Mouse (Mus musculus): ENCODE data around the gene Dhrs13. TPM values are rescaled to one million over a fixed set of nuclear protein-coding genes. Genes with fewer than 3 reads are reported as not detected.

Dhrs13 gene
- polyA plus RNA-seq, 1 experiment from 2014 or later = 4.4 TPM

DNA sequence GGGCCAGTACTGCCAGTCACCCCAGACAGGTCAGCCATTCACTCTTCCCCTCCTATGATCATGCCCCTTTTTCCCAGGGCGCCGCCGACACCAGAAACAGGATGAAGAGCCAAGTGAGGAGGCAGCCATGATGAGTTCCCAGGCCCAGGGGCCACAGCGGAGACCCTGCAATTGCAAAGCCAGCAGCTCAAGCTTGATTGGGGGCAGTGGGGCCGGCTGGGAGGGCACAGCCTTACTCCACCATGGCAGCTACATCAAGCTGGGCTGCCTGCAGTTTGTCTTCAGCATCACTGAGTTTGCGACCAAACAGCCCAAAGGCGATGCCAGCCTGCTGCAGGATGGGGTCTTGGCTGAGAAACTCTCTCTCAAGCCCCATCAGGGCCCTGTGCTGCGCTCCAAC lies 2.8 kb upstream of the Dhrs13 start:
- WGBS = 94% methylated on average over 8 of the region's 8 CpGs
- H3K36me3 ChIP-seq (ENCODE audit: control insufficient read depth, insufficient read depth) = peaks cover 54% of the 10 kb centered on the region
- TF ChIP-seq CTCF (IDR thresholded peaks at IDR 0.05; ENCODE audit: low read depth) = no peak
- H3K27me3 ChIP-seq (replicated peaks; ENCODE audit: control insufficient read depth, insufficient read depth, low read length) = no peaks in the 10 kb centered on the region
- no peak overlapping the region for H3K27ac ChIP-seq (ENCODE audit: low read depth, low read length)
- no peak overlapping the region for H3K4me2 ChIP-seq (replicated peaks; ENCODE audit: low read depth)
- H3K4me1 ChIP-seq (replicated peaks; ENCODE audit: control insufficient read depth, insufficient read depth, low read length) = no peaks in the 10 kb centered on the region
- no peak for ATAC-seq
- H3K9me3 ChIP-seq (ENCODE audit: control insufficient read depth) = no peaks in the 10 kb centered on the region
- H3K4me3 ChIP-seq (ENCODE audit: low read depth, low read length) = no peak overlapping the region
- H3K9ac ChIP-seq (ENCODE audit: low read depth, low read length) = no peak overlapping the region

- H3K4me3 ChIP-seq (ENCODE audit: low read depth, low read length) = no peak overlapping the region
- no peak for TF ChIP-seq CTCF (IDR thresholded peaks at IDR 0.05; ENCODE audit: low read depth)
- no peaks in the 10 kb centered on the region for H3K4me1 ChIP-seq (replicated peaks; ENCODE audit: control insufficient read depth, insufficient read depth, low read length)
- H3K27me3 ChIP-seq (replicated peaks; ENCODE audit: control insufficient read depth, insufficient read depth, low read length) = no peaks in the 10 kb centered on the region
- WGBS = 80% methylated on average over 2 of the region's 2 CpGs
- no peak for ATAC-seq
- H3K9ac ChIP-seq (ENCODE audit: low read depth, low read length) = no peak overlapping the region
- peaks cover 42% of the 10 kb centered on the region for H3K36me3 ChIP-seq (ENCODE audit: control insufficient read depth, insufficient read depth)
- no peak overlapping the region for H3K4me2 ChIP-seq (replicated peaks; ENCODE audit: low read depth)
- no peak overlapping the region for H3K27ac ChIP-seq (ENCODE audit: low read depth, low read length)
- H3K9me3 ChIP-seq (ENCODE audit: control insufficient read depth) = no peaks in the 10 kb centered on the region
Observed at GRCm38 (mm10) chr11:78030600-78030999, 1.5 kb upstream of the Dhrs13 start.

DNA sequence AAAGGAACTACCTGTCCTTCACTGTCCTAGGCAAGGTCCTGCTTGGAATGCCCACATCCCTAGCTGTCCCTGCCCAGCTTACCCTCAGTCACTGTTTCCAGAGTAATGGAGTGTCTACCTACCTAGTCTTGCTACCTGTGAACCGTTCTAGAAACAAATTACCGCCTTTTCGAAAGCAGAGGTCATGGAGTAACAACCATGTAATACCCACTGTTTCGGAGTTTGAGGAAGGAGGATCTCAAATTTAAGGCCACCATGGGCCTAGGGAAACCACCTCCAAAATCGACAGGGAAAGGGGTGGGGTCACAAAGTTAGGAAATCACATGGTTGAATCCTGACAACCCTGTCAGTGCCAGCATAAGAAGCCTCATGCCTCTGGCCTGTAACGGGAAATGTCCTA lies 691 bp upstream of the Dhrs13 start:
- H3K27ac ChIP-seq (ENCODE audit: low read depth, low read length) = no peak overlapping the region
- 41% methylated on average over 6 of the region's 6 CpGs for WGBS

DNA sequence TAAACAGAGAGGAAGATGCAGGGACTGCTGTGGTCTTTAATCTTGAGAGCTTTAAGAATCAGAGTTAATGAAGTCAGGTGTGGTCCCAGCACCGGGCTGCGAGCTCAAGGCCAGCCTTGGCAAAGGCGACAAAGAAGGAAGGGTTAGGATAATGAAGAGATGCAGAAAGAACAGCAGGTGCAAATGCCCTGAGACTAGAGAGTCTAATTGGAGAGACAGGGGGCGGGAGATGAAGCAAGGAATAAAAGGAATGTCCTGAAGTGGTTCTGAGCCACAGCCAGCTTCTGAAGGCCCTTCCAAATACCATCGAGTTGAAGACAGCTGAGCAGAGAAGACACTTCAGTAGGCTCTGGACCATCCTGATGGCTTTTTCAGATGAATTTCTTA lies 722 bp downstream of the Dhrs13 start:
- WGBS = 6% methylated on average over 5 of the region's 5 CpGs
- Histone ChIP-seq H3K4me1 (replicated peaks; ENCODE audit: control insufficient read depth, insufficient read depth, low read length) (no peaks in the 10 kb centered on the region), H3K4me3 (ENCODE audit: low read depth, low read length) (peak overlapping the region; percentile 62), H3K9ac (ENCODE audit: low read depth, low read length) (peak overlapping the region; percentile 53), H3K27ac (ENCODE audit: low read depth, low read length) (no peak overlapping the region), H3K4me2 (replicated peaks; ENCODE audit: low read depth) (peak overlapping the region; percentile 97), H3K27me3 (replicated peaks; ENCODE audit: control insufficient read depth, insufficient read depth, low read length) (no peaks in the 10 kb centered on the region), H3K9me3 (ENCODE audit: control insufficient read depth) (no peaks in the 10 kb centered on the region), H3K36me3 (ENCODE audit: control insufficient read depth, insufficient read depth) (peaks cover 20% of the 10 kb centered on the region; the same call in 1 of the 2 replicates)
- no peak for TF ChIP-seq CTCF (IDR thresholded peaks at IDR 0.05; ENCODE audit: low read depth)
- no peak for ATAC-seq

More for the DNA sequence above, 691 bp upstream of the Dhrs13 start:
- no peak for TF ChIP-seq CTCF (IDR thresholded peaks at IDR 0.05; ENCODE audit: low read depth)
- Histone ChIP-seq H3K9ac (ENCODE audit: low read depth, low read length) (no peak overlapping the region), H3K27me3 (replicated peaks; ENCODE audit: control insufficient read depth, insufficient read depth, low read length) (no peaks in the 10 kb centered on the region), H3K9me3 (ENCODE audit: control insufficient read depth) (no peaks in the 10 kb centered on the region), H3K4me3 (ENCODE audit: low read depth, low read length) (peak overlapping the region; percentile 62; the same call in 1 of the 2 replicates), H3K36me3 (ENCODE audit: control insufficient read depth, insufficient read depth) (peaks cover 34% of the 10 kb centered on the region), H3K4me2 (replicated peaks; ENCODE audit: low read depth) (peak overlapping the region; percentile 97), H3K4me1 (replicated peaks; ENCODE audit: control insufficient read depth, insufficient read depth, low read length) (no peaks in the 10 kb centered on the region)
- ATAC-seq = no peak

GRCm38 (mm10) chr11:78033931-78034617 lies 2.0 kb downstream of the Dhrs13 start:
- no peak for ATAC-seq
- Histone ChIP-seq H3K4me1 (replicated peaks; ENCODE audit: control insufficient read depth, insufficient read depth, low read length) (no peaks in the 10 kb centered on the region), H3K36me3 (ENCODE audit: control insufficient read depth, insufficient read depth) (peaks cover 8% of the 10 kb centered on the region; the same call in 1 of the 2 replicates), H3K27ac (ENCODE audit: low read depth, low read length) (no peak overlapping the region), H3K9ac (ENCODE audit: low read depth, low read length) (no peak overlapping the region), H3K4me2 (replicated peaks; ENCODE audit: low read depth) (no peak overlapping the region), H3K4me3 (ENCODE audit: low read depth, low read length) (no peak overlapping the region), H3K9me3 (ENCODE audit: control insufficient read depth) (no peaks in the 10 kb centered on the region), H3K27me3 (replicated peaks; ENCODE audit: control insufficient read depth, insufficient read depth, low read length) (no peaks in the 10 kb centered on the region)
- TF ChIP-seq CTCF (IDR thresholded peaks at IDR 0.05; ENCODE audit: low read depth) = no peak
- WGBS = 95% methylated on average over 23 of the region's 23 CpGs

DNA sequence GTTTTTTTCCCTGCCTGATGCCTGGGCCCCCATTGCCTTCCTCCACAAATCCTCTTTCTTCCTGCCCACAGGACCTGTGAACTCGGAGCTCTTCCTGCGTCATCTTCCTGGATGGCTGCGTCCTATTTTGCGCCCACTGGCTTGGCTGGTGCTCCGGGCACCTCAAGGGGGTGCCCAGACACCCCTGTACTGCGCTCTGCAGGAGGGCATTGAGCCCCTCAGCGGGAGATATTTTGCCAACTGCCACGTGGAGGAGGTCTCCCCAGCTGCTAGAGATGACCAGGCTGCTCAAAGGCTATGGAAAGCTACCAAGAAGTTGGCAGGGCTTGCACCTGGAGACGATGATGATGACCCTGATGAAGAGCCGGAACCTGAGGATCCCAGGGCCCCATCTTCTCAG lies 4.7 kb downstream of the Dhrs13 start:
- no peak for ATAC-seq
- no peak overlapping the region for H3K27ac ChIP-seq (ENCODE audit: low read depth, low read length)
- TF ChIP-seq CTCF (IDR thresholded peaks at IDR 0.05; ENCODE audit: low read depth) = no peak
- H3K36me3 ChIP-seq (ENCODE audit: control insufficient read depth, insufficient read depth) = no peaks in the 10 kb centered on the region
- H3K27me3 ChIP-seq (replicated peaks; ENCODE audit: control insufficient read depth, insufficient read depth, low read length) = no peaks in the 10 kb centered on the region
- whole genome bisulfite sequencing = 88% methylated on average over 10 of the region's 10 CpGs
- no peak overlapping the region for H3K9ac ChIP-seq (ENCODE audit: low read depth, low read length)
- no peaks in the 10 kb centered on the region for H3K9me3 ChIP-seq (ENCODE audit: control insufficient read depth)
- no peak overlapping the region for H3K4me2 ChIP-seq (replicated peaks; ENCODE audit: low read depth)
- H3K4me3 ChIP-seq (ENCODE audit: low read depth, low read length) = no peak overlapping the region
- no peaks in the 10 kb centered on the region for H3K4me1 ChIP-seq (replicated peaks; ENCODE audit: control insufficient read depth, insufficient read depth, low read length)

Data from intestine, postnatal 0 days (tissue).